Comparison of ENCODE assay signal across 24 mouse cellular contexts in genomic region chr17:49335318-49335717, GRCm38 (mm10).
DNase-seq lines count a peak whose midpoint lies in the region; ATAC-seq lines count a peak whose summit lies in the region.
"Had no signal": no experiment of that assay in that cellular context is flagged by ENCODE, and none has a peak within 500 bp of the region (broad histone marks: within the 10 kb centered on the region; RNA-seq: fewer than 3 reads in every experiment).

No protein-coding gene starts in this region.

- peak; percentile 83 for DNase-seq in embryonic facial prominence, embryonic 14.5 days (ENCODE audit: low spot score)
- DNase-seq in embryonic facial prominence, embryonic 10.5 days (ENCODE audit: low spot score), result no peak
- DNase-seq in kidney, postnatal 10 days, result peak; percentile 7
- DNase-seq in kidney, adult 11 months, result no peak
- peak; percentile 51 to 89 for DNase-seq in adrenal gland, adult (ENCODE audit: inconsistent age in 2 of 2, low spot score in 1 of 2)
- peak; percentile 20 for DNase-seq in adrenal gland, postnatal 25 days
- no peak for DNase-seq in liver, embryonic 11.5 days (ENCODE audit: low spot score)
- no peak for DNase-seq in retina, embryonic 14.5 days (ENCODE audit: low spot score)
- DNase-seq: cerebellum, adult 8-10 months; cerebellum, postnatal 36 days; gastrocnemius, postnatal 25 days; right cerebral cortex, adult 18-20 months; thymus, adult 18-20 months; thymus, postnatal 4 days had no signal

- no peak overlapping the region for H3K4me2 ChIP-seq in embryonic facial prominence, embryonic 14.5 days (ENCODE audit: low read depth, low read length)
- H3K4me2 ChIP-seq in liver, embryonic 11.5 days, result no peak overlapping the region
- H3K4me2 ChIP-seq: embryonic facial prominence, embryonic 12.5 days; forebrain, embryonic 12.5 days; hindbrain, embryonic 12.5 days; limb, embryonic 13.5 days; midbrain, embryonic 15.5 days; neural tube, embryonic 12.5 days had no signal

- H3K4me1 ChIP-seq in embryonic facial prominence, embryonic 14.5 days (ENCODE audit: control insufficient read depth, insufficient read depth, low read length), result no peaks in the 10 kb centered on the region
- H3K4me1 ChIP-seq in embryonic facial prominence, embryonic 10.5 days, result no peaks in the 10 kb centered on the region
- H3K4me1 ChIP-seq in liver, embryonic 11.5 days (replicated peaks; ENCODE audit: control insufficient read depth, insufficient read depth, low read length), result no peaks in the 10 kb centered on the region
- H3K4me1 ChIP-seq: embryonic facial prominence, embryonic 12.5 days; forebrain, embryonic 12.5 days; hindbrain, embryonic 12.5 days; megakaryocyte, embryonic 14.5 days; midbrain, embryonic 15.5 days; neural tube, embryonic 12.5 days had no signal

- H3K27me3 ChIP-seq in embryonic facial prominence, embryonic 14.5 days (replicated peaks; ENCODE audit: control insufficient read depth, insufficient read depth, low read length), result no peaks in the 10 kb centered on the region
- H3K27me3 ChIP-seq in embryonic facial prominence, embryonic 10.5 days (replicated peaks; ENCODE audit: low read depth, poor library complexity, severe bottlenecking), result no peaks in the 10 kb centered on the region
- H3K27me3 ChIP-seq in liver, embryonic 11.5 days (replicated peaks; ENCODE audit: control insufficient read depth, insufficient read depth, low read length), result no peaks in the 10 kb centered on the region
- H3K27me3 ChIP-seq: embryonic facial prominence, embryonic 12.5 days; hindbrain, embryonic 12.5 days; limb, embryonic 13.5 days; megakaryocyte, embryonic 14.5 days; midbrain, embryonic 15.5 days; neural tube, embryonic 12.5 days had no signal

- no peak overlapping the region for H3K4me3 ChIP-seq in embryonic facial prominence, embryonic 14.5 days (ENCODE audit: low read depth, low read length)
- no peak overlapping the region for H3K4me3 ChIP-seq in embryonic facial prominence, embryonic 10.5 days
- no peak overlapping the region for H3K4me3 ChIP-seq in liver, embryonic 11.5 days (ENCODE audit: low read depth, low read length)
- H3K4me3 ChIP-seq: embryonic facial prominence, embryonic 12.5 days; erythroblast, embryonic 14.5 days; forebrain, embryonic 12.5 days; hindbrain, embryonic 12.5 days; limb, embryonic 13.5 days; megakaryocyte, embryonic 14.5 days; midbrain, embryonic 15.5 days; neural tube, embryonic 12.5 days had no signal

- H3K9ac ChIP-seq in embryonic facial prominence, embryonic 14.5 days (ENCODE audit: low read depth, low read length), result no peak overlapping the region
- H3K9ac ChIP-seq in liver, embryonic 11.5 days (ENCODE audit: low read depth, low read length), result no peak overlapping the region
- H3K9ac ChIP-seq: embryonic facial prominence, embryonic 12.5 days; forebrain, embryonic 12.5 days; hindbrain, embryonic 12.5 days; limb, embryonic 13.5 days; liver, embryonic 14.5 days; midbrain, embryonic 15.5 days; neural tube, embryonic 12.5 days had no signal

- WGBS in embryonic facial prominence, embryonic 14.5 days, result 40% methylated on average over 5 of the region's 5 CpGs
- 80% methylated on average over 5 of the region's 5 CpGs for WGBS in embryonic facial prominence, embryonic 10.5 days
- 85% methylated on average over 5 of the region's 5 CpGs for WGBS in liver, embryonic 11.5 days

- no peak for ATAC-seq in embryonic facial prominence, embryonic 14.5 days (ENCODE audit: low read depth)
- no peak for ATAC-seq in liver, embryonic 11.5 days (replicated peaks; ENCODE audit: low FRiP score)
- ATAC-seq: intestine, postnatal 0 days; midbrain, embryonic 15.5 days had no signal

- H3K9me3 ChIP-seq in embryonic facial prominence, embryonic 14.5 days (ENCODE audit: control insufficient read depth, low read length), result no peaks in the 10 kb centered on the region
- no peaks in the 10 kb centered on the region for H3K9me3 ChIP-seq in embryonic facial prominence, embryonic 10.5 days
- H3K9me3 ChIP-seq in liver, embryonic 11.5 days (ENCODE audit: control insufficient read depth, low read length), result no peaks in the 10 kb centered on the region
- H3K9me3 ChIP-seq: forebrain, embryonic 12.5 days; hindbrain, embryonic 12.5 days; midbrain, embryonic 15.5 days had no signal

- H3K36me3 ChIP-seq in embryonic facial prominence, embryonic 14.5 days (ENCODE audit: control insufficient read depth, insufficient read depth, low read length), result no peaks in the 10 kb centered on the region
- no peaks in the 10 kb centered on the region for H3K36me3 ChIP-seq in embryonic facial prominence, embryonic 10.5 days (replicated peaks)
- no peaks in the 10 kb centered on the region for H3K36me3 ChIP-seq in liver, embryonic 11.5 days (ENCODE audit: control insufficient read depth, insufficient read depth, low read length)
- H3K36me3 ChIP-seq: embryonic facial prominence, embryonic 12.5 days; forebrain, embryonic 12.5 days; hindbrain, embryonic 12.5 days; limb, embryonic 13.5 days; midbrain, embryonic 15.5 days; neural tube, embryonic 12.5 days had no signal

- peak overlapping the region; percentile 40 for H3K27ac ChIP-seq in embryonic facial prominence, embryonic 14.5 days (replicated peaks; ENCODE audit: low read depth, low read length)
- H3K27ac ChIP-seq in embryonic facial prominence, embryonic 10.5 days (replicated peaks), result no peak overlapping the region
- H3K27ac ChIP-seq in liver, embryonic 11.5 days (ENCODE audit: low read depth, low read length), result no peak overlapping the region
- H3K27ac ChIP-seq: embryonic facial prominence, embryonic 12.5 days; forebrain, embryonic 12.5 days; hindbrain, embryonic 12.5 days; limb, embryonic 13.5 days; liver, embryonic 14.5 days; midbrain, embryonic 15.5 days; neural tube, embryonic 12.5 days had no signal

Comparison
In these comparisons a context has a peak if more than half of its experiments do, and no peak if none do; other contexts are left out.
1. DNase-seq: peak in embryonic facial prominence, embryonic 14.5 days (single experiment), kidney, postnatal 10 days (single experiment), adrenal gland, adult (2 of 2) and adrenal gland, postnatal 25 days (single experiment); none in embryonic facial prominence, embryonic 10.5 days (single experiment), kidney, adult 11 months (single experiment), liver, embryonic 11.5 days (single experiment) and retina, embryonic 14.5 days (single experiment).